Mouse (Mus musculus): ENCODE results near the gene Snapc1. TPM values are rescaled to one million over a fixed set of nuclear protein-coding genes. Genes with fewer than 3 reads are reported as not detected.
A peak's percentile ranks its signal among the peaks of the same experiment; 100 is the strongest.

Snapc1 gene
- polyA plus RNA-seq, 1 experiment from 2014 or later: 8.9 TPM

DNA sequence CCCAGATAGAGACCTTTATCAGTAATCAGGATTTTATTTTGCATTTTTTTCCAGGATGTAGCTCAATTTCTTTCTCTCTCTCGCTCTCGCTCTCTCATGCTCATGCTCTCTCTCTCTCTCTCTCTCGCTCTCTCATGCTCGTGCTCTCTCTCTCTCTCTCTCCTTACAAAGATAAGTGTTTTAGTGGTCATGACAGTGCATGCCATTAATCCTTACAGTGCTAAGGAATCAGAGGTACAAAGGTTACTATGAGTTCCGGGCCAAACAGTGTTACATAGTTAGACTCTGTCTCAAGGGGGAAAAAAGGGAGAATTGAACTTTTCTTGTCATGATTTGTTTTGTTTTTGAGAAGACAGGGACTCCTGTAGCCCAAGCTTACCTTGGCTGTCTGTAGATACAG, 15.4 kb downstream of the Snapc1 start:
- ATAC-seq (ENCODE audit: low FRiP score, low TSS enrichment): no peak
- no peak overlapping the region for H3K9ac ChIP-seq (ENCODE audit: low read length)
- H3K27ac ChIP-seq (replicated peaks): no peak overlapping the region
- DNase-seq (ENCODE audit: low spot score): no peak
- no peak overlapping the region for H3K4me2 ChIP-seq (replicated peaks; ENCODE audit: low read depth)
- no peaks in the 10 kb centered on the region for H3K4me1 ChIP-seq (replicated peaks; ENCODE audit: control insufficient read depth, insufficient read depth)
- no peak overlapping the region for H3K4me3 ChIP-seq (ENCODE audit: low read depth, low read length)
- H3K9me3 ChIP-seq (ENCODE audit: control insufficient read depth, low read length): no peaks in the 10 kb centered on the region
- no peaks in the 10 kb centered on the region for H3K27me3 ChIP-seq (ENCODE audit: control insufficient read depth, insufficient read depth, low read length)
- TF ChIP-seq CTCF (IDR thresholded peaks at IDR 0.05; ENCODE audit: low read depth) (no peak), EP300 (optimal IDR thresholded peaks at IDR 0.05) (no peak)
- 89% methylated on average over 5 of the region's 5 CpGs for WGBS
- peaks cover 9% of the 10 kb centered on the region for H3K36me3 ChIP-seq (ENCODE audit: control insufficient read depth, insufficient read depth, low read length)

DNA sequence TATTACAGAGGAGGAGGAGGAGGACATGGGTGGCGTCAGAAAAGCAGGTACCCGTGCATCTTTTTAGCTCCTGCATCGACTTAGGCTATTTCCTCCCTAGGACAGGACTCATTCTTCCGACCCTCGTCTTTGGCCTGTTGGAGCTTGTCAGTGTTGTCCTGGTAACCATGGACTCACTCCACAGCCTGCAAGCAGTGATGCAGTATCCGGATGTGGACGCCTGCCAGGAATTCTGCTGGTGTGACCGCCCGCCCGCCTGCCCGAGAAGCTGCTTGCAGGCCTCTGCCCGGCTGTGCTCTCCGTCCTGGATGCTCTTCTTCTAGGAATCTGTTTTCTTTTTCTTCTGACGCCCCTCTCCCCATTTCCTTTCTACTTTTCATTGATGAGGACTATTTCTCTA, 18.3 kb downstream of the Snapc1 start:
- H3K36me3 ChIP-seq (ENCODE audit: control insufficient read depth, insufficient read depth, low read length): peaks cover 9% of the 10 kb centered on the region
- H3K4me2 ChIP-seq (replicated peaks; ENCODE audit: low read depth): no peak overlapping the region
- no peak overlapping the region for H3K27ac ChIP-seq (replicated peaks)
- TF ChIP-seq EP300 (optimal IDR thresholded peaks at IDR 0.05) (no peak), CTCF (IDR thresholded peaks at IDR 0.05; ENCODE audit: low read depth) (no peak)
- ATAC-seq (ENCODE audit: low FRiP score, low TSS enrichment): 0 out of 2 replicates have a peak, but pooled peaks have one; percentile 42
- H3K9me3 ChIP-seq (ENCODE audit: control insufficient read depth, low read length): no peaks in the 10 kb centered on the region
- H3K9ac ChIP-seq (ENCODE audit: low read length): no peak overlapping the region
- 39% methylated on average over 14 of the region's 14 CpGs for WGBS
- DNase-seq (ENCODE audit: low spot score): peak; percentile 57
- no peaks in the 10 kb centered on the region for H3K27me3 ChIP-seq (ENCODE audit: control insufficient read depth, insufficient read depth, low read length)
- no peak overlapping the region for H3K4me3 ChIP-seq (ENCODE audit: low read depth, low read length)
- no peaks in the 10 kb centered on the region for H3K4me1 ChIP-seq (replicated peaks; ENCODE audit: control insufficient read depth, insufficient read depth)

DNA sequence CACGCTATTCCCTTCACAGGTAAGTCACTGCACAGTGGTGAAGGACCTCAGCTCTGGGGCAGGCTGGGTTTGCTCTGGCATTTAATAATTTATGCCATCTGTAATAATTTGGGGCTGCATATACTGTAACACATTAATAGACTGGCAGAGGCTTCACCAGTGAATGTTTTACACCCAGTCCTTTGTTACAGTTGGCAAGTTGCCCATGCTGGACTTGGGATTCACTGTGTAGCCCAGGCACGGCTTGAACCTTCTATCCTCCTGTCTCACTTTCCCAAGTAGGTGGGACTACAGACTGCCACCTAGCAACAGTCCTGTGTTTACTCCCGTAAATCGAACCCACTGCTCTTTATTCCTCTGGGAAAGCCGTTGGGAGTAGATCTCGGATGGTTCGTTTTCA, 22.0 kb downstream of the Snapc1 start:
- H3K9ac ChIP-seq (ENCODE audit: low read length): no peak overlapping the region
- H3K4me1 ChIP-seq (replicated peaks; ENCODE audit: control insufficient read depth, insufficient read depth): no peaks in the 10 kb centered on the region
- ATAC-seq (ENCODE audit: low FRiP score, low TSS enrichment): no peak
- no peak overlapping the region for H3K4me2 ChIP-seq (replicated peaks; ENCODE audit: low read depth)
- WGBS: 78% methylated on average over 7 of the region's 7 CpGs
- H3K27ac ChIP-seq (replicated peaks): no peak overlapping the region
- TF ChIP-seq CTCF (IDR thresholded peaks at IDR 0.05; ENCODE audit: low read depth) (no peak), EP300 (optimal IDR thresholded peaks at IDR 0.05) (no peak)
- H3K36me3 ChIP-seq (ENCODE audit: control insufficient read depth, insufficient read depth, low read length): peaks cover 4% of the 10 kb centered on the region
- no peak overlapping the region for H3K4me3 ChIP-seq (ENCODE audit: low read depth, low read length)
- H3K27me3 ChIP-seq (ENCODE audit: control insufficient read depth, insufficient read depth, low read length): no peaks in the 10 kb centered on the region
- H3K9me3 ChIP-seq (ENCODE audit: control insufficient read depth, low read length): no peaks in the 10 kb centered on the region
- no peak for DNase-seq (ENCODE audit: low spot score)

DNA sequence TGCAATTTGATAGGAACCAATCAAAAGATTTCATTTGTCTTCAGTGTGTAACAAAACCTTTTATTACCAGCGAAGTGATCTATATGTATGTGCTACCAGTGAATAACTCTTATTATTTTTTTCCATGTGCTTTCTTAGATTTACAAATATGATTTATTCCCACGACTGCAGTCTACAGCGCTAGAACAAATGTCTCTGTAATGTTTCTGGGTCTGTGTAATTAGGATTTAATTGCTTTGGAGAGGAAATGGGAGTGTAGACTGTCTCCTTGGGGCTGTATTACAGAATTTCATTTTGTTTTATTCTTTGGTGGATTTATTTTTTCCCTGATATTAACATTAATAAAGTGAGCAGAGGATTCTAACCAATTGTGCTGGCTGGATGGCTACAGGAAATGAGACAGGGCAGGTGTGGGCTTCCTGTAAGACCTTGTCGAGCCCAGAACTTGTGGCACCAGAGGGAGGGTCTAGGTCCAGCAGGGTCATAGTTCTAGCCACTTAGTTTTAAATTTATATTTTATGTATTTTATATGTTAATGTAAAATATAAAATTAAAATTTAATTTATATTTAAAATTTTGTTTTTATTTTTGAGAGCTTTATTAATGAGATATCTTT, 24.2 kb downstream of the Snapc1 start:
- peaks cover 4% of the 10 kb centered on the region for H3K36me3 ChIP-seq (ENCODE audit: control insufficient read depth, insufficient read depth, low read length)
- no peak overlapping the region for H3K9ac ChIP-seq (ENCODE audit: low read length)
- DNase-seq (ENCODE audit: low spot score) (no peak), ATAC-seq (ENCODE audit: low FRiP score, low TSS enrichment) (no peak)
- no peak overlapping the region for H3K27ac ChIP-seq (replicated peaks)
- WGBS: 83% methylated on average over 4 of the region's 4 CpGs
- no peaks in the 10 kb centered on the region for H3K9me3 ChIP-seq (ENCODE audit: control insufficient read depth, low read length)
- H3K4me2 ChIP-seq (replicated peaks; ENCODE audit: low read depth): no peak overlapping the region
- no peak for TF ChIP-seq EP300 (optimal IDR thresholded peaks at IDR 0.05)
- H3K4me3 ChIP-seq (ENCODE audit: low read depth, low read length): no peak overlapping the region
- no peaks in the 10 kb centered on the region for H3K4me1 ChIP-seq (replicated peaks; ENCODE audit: control insufficient read depth, insufficient read depth)
- H3K27me3 ChIP-seq (ENCODE audit: control insufficient read depth, insufficient read depth, low read length): no peaks in the 10 kb centered on the region

DNA sequence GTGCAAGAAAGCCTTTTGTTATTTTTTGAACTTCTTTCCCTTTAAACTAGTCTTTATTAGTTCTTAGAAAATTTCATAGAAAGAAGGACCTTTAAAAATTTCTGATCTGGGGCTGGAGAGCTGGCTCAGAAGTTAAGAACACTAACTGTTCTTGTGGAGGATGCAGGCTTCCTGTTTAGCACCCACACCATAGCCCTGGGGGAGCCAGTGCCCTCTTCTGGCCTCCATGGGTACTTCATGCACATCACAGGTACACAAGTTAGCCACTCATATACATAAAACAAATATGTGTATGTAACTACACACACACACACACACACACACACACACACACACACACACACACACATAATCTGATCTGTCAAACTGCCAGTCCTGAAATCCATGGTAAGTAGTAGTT, 25.3 kb downstream of the Snapc1 start:
- Histone ChIP-seq H3K9me3 (ENCODE audit: control insufficient read depth, low read length) (no peaks in the 10 kb centered on the region), H3K4me1 (replicated peaks; ENCODE audit: control insufficient read depth, insufficient read depth) (no peaks in the 10 kb centered on the region), H3K9ac (ENCODE audit: low read length) (no peak overlapping the region), H3K27me3 (ENCODE audit: control insufficient read depth, insufficient read depth, low read length) (no peaks in the 10 kb centered on the region), H3K27ac (replicated peaks) (no peak overlapping the region), H3K36me3 (ENCODE audit: control insufficient read depth, insufficient read depth, low read length) (peaks cover 4% of the 10 kb centered on the region), H3K4me2 (replicated peaks; ENCODE audit: low read depth) (no peak overlapping the region), H3K4me3 (ENCODE audit: low read depth, low read length) (no peak overlapping the region)
- TF ChIP-seq EP300 (optimal IDR thresholded peaks at IDR 0.05): no peak
- peak; percentile 72 for TF ChIP-seq CTCF (IDR thresholded peaks at IDR 0.05; ENCODE audit: low read depth)
- DNase-seq (ENCODE audit: low spot score): peak; percentile 39
- no peak for ATAC-seq (ENCODE audit: low FRiP score, low TSS enrichment)

DNA sequence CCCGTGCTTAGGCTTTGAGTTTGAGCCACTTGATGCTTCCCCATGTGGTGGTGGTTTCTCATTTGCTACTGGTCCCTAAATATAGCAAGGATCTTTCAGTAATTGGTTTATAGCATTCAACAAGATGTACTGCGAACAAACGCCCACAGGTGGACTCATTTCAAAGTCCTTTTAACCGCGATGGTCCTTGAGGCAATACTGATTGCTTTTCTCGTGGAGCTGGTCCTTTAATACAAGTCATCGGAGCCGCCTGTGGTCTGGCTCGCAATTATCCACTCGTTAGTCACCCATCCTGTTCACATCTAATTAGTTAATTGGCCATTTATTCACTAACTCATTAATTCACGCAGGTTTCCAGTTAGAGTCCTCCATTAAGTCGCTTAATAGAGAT, 32.6 kb downstream of the Snapc1 start:
- no peaks in the 10 kb centered on the region for H3K9me3 ChIP-seq (ENCODE audit: control insufficient read depth, low read length)
- no peak overlapping the region for H3K9ac ChIP-seq (ENCODE audit: low read length)
- no peaks in the 10 kb centered on the region for H3K4me1 ChIP-seq (replicated peaks; ENCODE audit: control insufficient read depth, insufficient read depth)
- H3K36me3 ChIP-seq (ENCODE audit: control insufficient read depth, insufficient read depth, low read length): no peaks in the 10 kb centered on the region
- DNase-seq (ENCODE audit: low spot score) (no peak), ATAC-seq (ENCODE audit: low FRiP score, low TSS enrichment) (no peak)
- H3K27me3 ChIP-seq (ENCODE audit: control insufficient read depth, insufficient read depth, low read length): no peaks in the 10 kb centered on the region
- H3K4me2 ChIP-seq (replicated peaks; ENCODE audit: low read depth): no peak overlapping the region
- TF ChIP-seq EP300 (optimal IDR thresholded peaks at IDR 0.05): no peak
- no peak for TF ChIP-seq CTCF (IDR thresholded peaks at IDR 0.05; ENCODE audit: low read depth)
- 62% methylated on average over 12 of the region's 12 CpGs for WGBS
- no peak overlapping the region for H3K27ac ChIP-seq (replicated peaks)
- no peak overlapping the region for H3K4me3 ChIP-seq (ENCODE audit: low read depth, low read length)
